11 mouse cellular contexts compared by ENCODE assay signal in genomic region chr17:29315672-29316465, GRCm38 (mm10). TPM values are rescaled to one million over a fixed set of nuclear protein-coding genes. Genes with fewer than 3 reads are reported as not detected.
A peak's percentile ranks its signal among the peaks of the same experiment; 100 is the strongest.
DNase-seq lines count a peak whose midpoint lies in the region; ATAC-seq and TF ChIP-seq lines count a peak whose summit lies in the region.
"Had no signal": no experiment of that assay in that cellular context is flagged by ENCODE, and none has a peak within 500 bp of the region (broad histone marks: within the 10 kb centered on the region; RNA-seq: fewer than 3 reads in every experiment).

No protein-coding gene starts in this region.

- ATAC-seq in heart, embryonic 15.5 days (replicated peaks; ENCODE audit: insufficient number of reproducible peaks, insufficient read depth, low FRiP score, low read depth): no peak
- no peak for ATAC-seq in Patski

- CTCF ChIA-PET in Patski (lab: Charles Lee): interaction anchor here (0.7 to 1.2 kb wide), 3 partner anchors 12 to 55 kb away, joined by 3 to 4 read pairs (median 3); partner anchors contain the start of gene BC004004

- DNase-seq in heart, postnatal 36 days: no peak
- DNase-seq in 3T3-L1 (ENCODE audit: low read depth, low spot score): peak; percentile 77
- peak; percentile 24 for DNase-seq in Patski (ENCODE audit: low read depth, low spot score)
- DNase-seq in kidney, postnatal 14 days: peak; percentile 55
- DNase-seq in yolk sac, embryonic 10.5 days (ENCODE audit: low spot score): no peak
- no peak for DNase-seq in MN1 (ENCODE audit: low spot score)
- no peak for DNase-seq in left cerebral cortex, postnatal 36 days (ENCODE audit: low spot score in 2 of 2)
- DNase-seq: adrenal gland, postnatal 25 days; cerebellum, adult 9-11 months; thymus, postnatal 25 days had no signal

- intact Hi-C loops in heart, postnatal 36 days (cut with DNase I): no loop called here
- intact Hi-C loops in left cerebral cortex, postnatal 36 days (cut with DNase I): loop anchor here (5.0 kb wide), 1 partner anchor 46 kb away; the partner anchor contains the start of gene Fgd2

- H3K36me3 ChIP-seq in heart, embryonic 15.5 days: no peaks in the 10 kb centered on the region

- H3K4me2 ChIP-seq in heart, embryonic 15.5 days: no peak overlapping the region

- H3K9ac ChIP-seq in heart, embryonic 15.5 days: no peak overlapping the region

- no peak for TF ChIP-seq CTCF in Patski (IDR thresholded peaks at IDR 0.05)

- WGBS in heart, embryonic 15.5 days: 55% methylated on average over 9 of the region's 9 CpGs

- POLR2A ChIA-PET in Patski (lab: Charles Lee): interaction anchor here (0.9 to 1.4 kb wide), 2 partner anchors 12 to 14 kb away, joined by 3 to 4 read pairs; no protein-coding TSS in a partner anchor

- no peaks in the 10 kb centered on the region for H3K9me3 ChIP-seq in heart, embryonic 15.5 days (replicated peaks)

- no peaks in the 10 kb centered on the region for H3K27me3 ChIP-seq in heart, embryonic 15.5 days
- H3K27me3 ChIP-seq in Patski: no peaks in the 10 kb centered on the region

- peaks cover 11% of the 10 kb centered on the region for H3K4me1 ChIP-seq in heart, embryonic 15.5 days (replicated peaks)

- peak overlapping the region; percentile 61 for H3K27ac ChIP-seq in heart, embryonic 15.5 days

- H3K4me3 ChIP-seq in heart, embryonic 15.5 days: no peak overlapping the region

- in situ Hi-C loops in Patski (cut with MboI; ENCODE audit: low pct_unique_long_range_greater_than_20kb): no loop called here

RNA-seq across cellular contexts. Expression of gene Pi16, which starts 1.6 kb away (rescaled TPM):
- polyA plus RNA-seq in heart, embryonic 15.5 days (2015; fragmentation: Nextera tagmentation; extraction: Ambion mirVana): 4.3 and 5.8 TPM in 2 replicates
- 10 to 100 TPM; 35.9 to 42.4 TPM for total RNA-seq in heart, postnatal 36 days (2021)
- not detected for polyA plus RNA-seq in Patski (2021)
- total RNA-seq in left cerebral cortex, postnatal 36 days (2021): 1 to 10 TPM; 1.1 to 1.3 TPM

RNA-seq across cellular contexts. Expression of gene Mtch1, which starts 31.9 kb away (rescaled TPM):
- 224 and 299 TPM in 2 replicates for polyA plus RNA-seq in heart, embryonic 15.5 days (2015; fragmentation: Nextera tagmentation; extraction: Ambion mirVana)
- total RNA-seq in heart, postnatal 36 days (2021): 100 to 1,000 TPM; 201 to 211 TPM
- 349 TPM for polyA plus RNA-seq in Patski (2021)
- total RNA-seq in left cerebral cortex, postnatal 36 days (2021): 100 to 1,000 TPM; 492 to 581 TPM

RNA-seq across cellular contexts. Expression of gene Fgd2, which starts 44.8 kb away (rescaled TPM):
- 3.0 and 7.0 TPM in 2 replicates for polyA plus RNA-seq in heart, embryonic 15.5 days (2015; fragmentation: Nextera tagmentation; extraction: Ambion mirVana)
- 1 to 10 TPM; 3.5 to 4.5 TPM for total RNA-seq in heart, postnatal 36 days (2021)
- polyA plus RNA-seq in Patski (2021): 0.46 TPM
- 1 to 10 TPM; 5.6 to 7.0 TPM for total RNA-seq in left cerebral cortex, postnatal 36 days (2021)

RNA-seq across cellular contexts. Expression of gene BC004004, which starts 47.3 kb away (rescaled TPM):
- polyA plus RNA-seq in heart, embryonic 15.5 days (2015; fragmentation: Nextera tagmentation; extraction: Ambion mirVana): 91.1 and 96.0 TPM in 2 replicates
- 100 to 1,000 TPM; 228 to 258 TPM for total RNA-seq in heart, postnatal 36 days (2021)
- polyA plus RNA-seq in Patski (2021): 130 TPM
- 10 to 100 TPM; 78.1 to 94.7 TPM for total RNA-seq in left cerebral cortex, postnatal 36 days (2021)

RNA-seq across cellular contexts. Expression of gene Ppil1, which starts 51.9 kb away (rescaled TPM):
- polyA plus RNA-seq in heart, embryonic 15.5 days (2015; fragmentation: Nextera tagmentation; extraction: Ambion mirVana): 86.8 and 107 TPM in 2 replicates
- total RNA-seq in heart, postnatal 36 days (2021): 10 to 100 TPM; 27.0 to 27.2 TPM
- 54.0 TPM for polyA plus RNA-seq in Patski (2021)
- 10 to 100 TPM; 16.7 to 19.0 TPM for total RNA-seq in left cerebral cortex, postnatal 36 days (2021)

Comparison
In these comparisons a context has a peak if more than half of its experiments do, and no peak if none do; other contexts are left out.
1. DNase-seq: peak in 3T3-L1 (single experiment), Patski (single experiment) and kidney, postnatal 14 days (single experiment); none in heart, postnatal 36 days (0 of 2), yolk sac, embryonic 10.5 days (single experiment), MN1 (single experiment) and left cerebral cortex, postnatal 36 days (0 of 2).
2. RNA of gene Pi16, which starts 1.6 kb away (total RNA-seq): 35.9 to 42.4 TPM in heart, postnatal 36 days; 1.1 to 1.3 TPM in left cerebral cortex, postnatal 36 days; every median in the first group is over 10 times any median in the second.